Mouse (Mus musculus) olfactory bulb, adult 2 months (tissue): ENCODE measurements around the gene 0610030E20Rik.

Source experiments
- CTCF ChIP-seq: fragments of 200-500 bp; IDR thresholded peaks from 2 replicates; pipeline ENCODE4 v1.5.1; 2012; ENCODE audit warnings: low read depth, mild to moderate bottlenecking, low read length, moderate library complexity; ENCODE audit not compliant: insufficient read depth
- POLR2A ChIP-seq: fragments of 200-500 bp; IDR thresholded peaks from 2 replicates; pipeline ENCODE4 v1.6.1; 2012; ENCODE audit warnings: mild to moderate bottlenecking, low read depth, low read length, moderate library complexity; ENCODE audit not compliant: insufficient read depth

GRCm38 (mm10) chr6:72303510-72303909, 43.6 kb upstream of the 0610030E20Rik start:
- TF ChIP-seq POLR2A (no peak), CTCF (no peak)
